Mouse (Mus musculus): ENCODE data around the gene Klk6.
A peak's percentile ranks its signal among the peaks of the same experiment; 100 is the strongest.

Klk6 gene

DNA sequence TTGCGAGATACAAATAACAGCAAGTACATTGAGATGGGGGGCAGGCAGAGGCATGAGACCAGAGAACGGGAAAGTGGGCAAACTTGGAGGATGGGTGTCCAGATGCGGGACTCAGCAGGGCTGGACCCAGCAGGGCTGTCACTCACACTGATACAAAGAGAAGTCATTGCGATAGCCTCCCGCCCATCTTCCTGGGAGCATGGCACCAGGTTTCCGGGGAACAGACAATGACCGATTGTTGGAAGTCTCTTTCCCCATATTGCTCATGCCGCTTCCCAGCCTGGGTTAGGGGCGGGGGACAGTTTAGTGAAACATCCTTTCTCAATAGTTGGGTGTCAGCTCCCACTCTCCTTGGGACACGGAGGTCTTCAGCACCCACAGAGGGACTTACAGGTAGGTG lies at the start of gene Klk6:
Klk6 (plus strand) TSS at position 301 of the 400 bp plus-strand sequence.
- H3K27me3 ChIP-seq (ENCODE audit: control insufficient read depth, insufficient read depth, low read length, poor library complexity, severe bottlenecking), result no peaks in the 10 kb centered on the region
- no peak for DNase-seq (ENCODE audit: low read depth, low spot score)
- no peaks in the 10 kb centered on the region for H3K36me3 ChIP-seq (ENCODE audit: control insufficient read depth, insufficient read depth, low read length, poor library complexity, severe bottlenecking)

GRCm38 (mm10) chr7:43774802-43775201 lies 49.5 kb upstream of the Klk6 start:
- Histone ChIP-seq H3K36me3 (ENCODE audit: control insufficient read depth, insufficient read depth, low read length, poor library complexity, severe bottlenecking) (no peaks in the 10 kb centered on the region), H3K27me3 (ENCODE audit: control insufficient read depth, insufficient read depth, low read length, poor library complexity, severe bottlenecking) (no peaks in the 10 kb centered on the region)
- no peak for DNase-seq (ENCODE audit: low read depth, low spot score)

- H3K27me3 ChIP-seq (ENCODE audit: control insufficient read depth, insufficient read depth, low read length, poor library complexity, severe bottlenecking), result no peaks in the 10 kb centered on the region
- DNase-seq (ENCODE audit: low read depth, low spot score), result no peak
- H3K36me3 ChIP-seq (ENCODE audit: control insufficient read depth, insufficient read depth, low read length, poor library complexity, severe bottlenecking), result no peaks in the 10 kb centered on the region
Observed at GRCm38 (mm10) chr7:43775311-43776057, 48.8 kb upstream of the Klk6 start.

DNA sequence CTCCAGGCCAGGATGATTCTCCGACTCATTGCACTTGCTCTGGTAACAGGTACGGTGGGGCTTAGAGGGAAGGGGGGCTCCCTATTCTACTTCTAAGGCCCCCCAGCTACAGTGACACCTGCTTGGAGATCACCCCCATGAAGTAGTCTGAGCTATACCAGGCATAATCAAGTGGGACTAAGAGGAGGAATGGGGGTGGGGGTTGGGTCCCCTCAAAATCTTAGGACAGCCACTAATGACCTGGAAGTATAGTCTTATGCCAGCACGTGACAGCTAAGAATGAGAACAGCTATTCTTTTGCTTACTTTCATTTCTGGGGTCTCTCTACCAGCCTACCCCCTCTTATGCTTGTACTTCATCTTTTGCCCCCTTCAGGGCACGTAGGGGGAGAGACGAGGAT lies 47.8 kb upstream of the Klk6 start:
- Histone ChIP-seq H3K27me3 (ENCODE audit: control insufficient read depth, insufficient read depth, low read length, poor library complexity, severe bottlenecking) (no peaks in the 10 kb centered on the region), H3K36me3 (ENCODE audit: control insufficient read depth, insufficient read depth, low read length, poor library complexity, severe bottlenecking) (no peaks in the 10 kb centered on the region)
- DNase-seq (ENCODE audit: low read depth, low spot score), result no peak

- no peak for DNase-seq (ENCODE audit: low read depth, low spot score)
- H3K36me3 ChIP-seq (ENCODE audit: control insufficient read depth, insufficient read depth, low read length, poor library complexity, severe bottlenecking), result no peaks in the 10 kb centered on the region
- no peaks in the 10 kb centered on the region for H3K27me3 ChIP-seq (ENCODE audit: control insufficient read depth, insufficient read depth, low read length, poor library complexity, severe bottlenecking)
Observed at GRCm38 (mm10) chr7:43777423-43777822, 46.9 kb upstream of the Klk6 start.

DNA sequence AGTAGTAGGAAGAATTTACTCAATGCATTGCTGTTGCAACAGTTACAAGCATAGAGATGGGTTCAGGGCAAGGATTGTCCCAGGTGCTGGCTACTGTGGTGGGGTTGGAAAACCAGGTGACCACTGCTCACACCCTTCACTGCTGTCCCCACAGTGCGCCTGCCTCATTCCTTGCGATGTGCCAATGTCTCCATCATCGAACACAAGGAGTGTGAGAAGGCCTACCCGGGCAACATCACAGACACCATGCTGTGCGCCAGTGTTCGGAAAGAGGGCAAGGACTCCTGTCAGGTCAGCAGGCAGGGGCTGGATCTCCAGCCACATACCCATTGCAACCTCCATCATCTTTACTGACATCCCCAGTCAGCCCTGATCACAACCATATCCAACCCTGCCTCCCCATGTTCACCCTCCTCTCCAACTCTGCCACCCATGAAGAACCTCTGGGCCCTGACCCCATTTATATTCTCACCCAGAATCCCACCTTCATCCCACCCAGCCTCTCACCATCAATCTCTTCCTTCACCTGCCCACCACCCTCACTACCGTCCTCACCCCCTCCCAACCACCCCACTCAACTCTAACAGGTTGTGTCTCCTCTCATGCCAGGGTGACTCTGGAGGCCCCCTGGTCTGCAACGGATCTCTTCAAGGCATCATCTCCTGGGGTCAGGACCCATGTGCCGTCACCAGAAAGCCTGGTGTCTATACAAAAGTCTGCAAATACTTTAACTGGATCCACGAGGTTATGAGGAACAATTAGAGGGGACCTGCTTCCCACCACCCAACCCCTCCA lies 45.9 kb upstream of the Klk6 start:
- DNase-seq (ENCODE audit: low read depth, low spot score), result no peak
- Histone ChIP-seq H3K36me3 (ENCODE audit: control insufficient read depth, insufficient read depth, low read length, poor library complexity, severe bottlenecking) (no peaks in the 10 kb centered on the region), H3K27me3 (ENCODE audit: control insufficient read depth, insufficient read depth, low read length, poor library complexity, severe bottlenecking) (no peaks in the 10 kb centered on the region)

DNA sequence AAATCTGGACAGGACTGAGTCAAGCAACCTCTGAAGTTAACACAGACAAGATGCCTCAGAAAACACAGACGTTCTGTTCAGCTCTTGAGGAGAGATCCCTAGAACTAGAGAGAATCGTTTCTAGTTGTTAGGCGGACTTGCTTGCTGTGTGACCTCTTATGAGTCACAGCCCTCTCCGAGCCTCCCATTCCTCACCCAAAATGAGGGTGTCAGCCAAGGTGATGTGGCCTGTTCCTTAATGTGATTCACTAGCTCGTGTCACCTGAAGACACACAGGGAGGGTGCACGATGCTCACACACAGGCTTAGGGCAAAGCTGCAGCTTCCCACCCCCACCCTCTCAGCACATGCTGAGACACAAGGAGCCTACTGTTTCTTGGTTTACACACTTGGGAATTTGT lies 44.1 kb upstream of the Klk6 start:
- Histone ChIP-seq H3K36me3 (ENCODE audit: control insufficient read depth, insufficient read depth, low read length, poor library complexity, severe bottlenecking) (no peaks in the 10 kb centered on the region), H3K27me3 (ENCODE audit: control insufficient read depth, insufficient read depth, low read length, poor library complexity, severe bottlenecking) (no peaks in the 10 kb centered on the region)
- DNase-seq (ENCODE audit: low read depth, low spot score), result no peak

DNA sequence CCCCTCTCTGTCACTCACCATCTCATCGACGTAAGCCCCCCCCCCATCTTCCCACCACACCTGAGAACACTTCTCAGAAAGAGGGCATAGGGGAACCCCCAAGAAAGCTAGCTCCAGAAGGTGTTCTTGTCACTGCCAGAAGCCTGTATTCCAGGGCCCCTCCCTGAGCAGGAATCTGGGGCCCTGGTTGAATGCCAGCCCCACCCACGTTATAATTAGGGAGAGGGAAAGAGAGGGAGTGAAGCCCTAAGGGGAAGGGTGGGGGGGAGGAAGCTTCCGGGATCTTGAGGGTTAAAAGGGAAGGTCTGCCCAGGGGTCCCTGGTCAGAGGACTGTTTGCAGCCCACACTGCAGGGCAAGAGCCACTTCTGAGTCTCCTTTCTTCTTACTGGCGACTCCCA lies 43.6 kb upstream of the Klk6 start, which contains the start of gene Klk10:
Klk10 (plus strand) TSS at position 290 of the 400 bp plus-strand sequence.
- Histone ChIP-seq H3K36me3 (ENCODE audit: control insufficient read depth, insufficient read depth, low read length, poor library complexity, severe bottlenecking) (no peaks in the 10 kb centered on the region), H3K27me3 (ENCODE audit: control insufficient read depth, insufficient read depth, low read length, poor library complexity, severe bottlenecking) (no peaks in the 10 kb centered on the region)
- no peak for DNase-seq (ENCODE audit: low read depth, low spot score)

GRCm38 (mm10) chr7:43781541-43781940 lies 42.8 kb upstream of the Klk6 start:
- DNase-seq (ENCODE audit: low read depth, low spot score), result no peak
- Histone ChIP-seq H3K36me3 (ENCODE audit: control insufficient read depth, insufficient read depth, low read length, poor library complexity, severe bottlenecking) (no peaks in the 10 kb centered on the region), H3K27me3 (ENCODE audit: control insufficient read depth, insufficient read depth, low read length, poor library complexity, severe bottlenecking) (no peaks in the 10 kb centered on the region)

GRCm38 (mm10) chr7:43782275-43783265 lies 41.7 kb upstream of the Klk6 start:
- no peaks in the 10 kb centered on the region for H3K27me3 ChIP-seq (ENCODE audit: control insufficient read depth, insufficient read depth, low read length, poor library complexity, severe bottlenecking)
- peak; percentile 48 for DNase-seq (ENCODE audit: low read depth, low spot score)
- H3K36me3 ChIP-seq (ENCODE audit: control insufficient read depth, insufficient read depth, low read length, poor library complexity, severe bottlenecking), result no peaks in the 10 kb centered on the region

DNA sequence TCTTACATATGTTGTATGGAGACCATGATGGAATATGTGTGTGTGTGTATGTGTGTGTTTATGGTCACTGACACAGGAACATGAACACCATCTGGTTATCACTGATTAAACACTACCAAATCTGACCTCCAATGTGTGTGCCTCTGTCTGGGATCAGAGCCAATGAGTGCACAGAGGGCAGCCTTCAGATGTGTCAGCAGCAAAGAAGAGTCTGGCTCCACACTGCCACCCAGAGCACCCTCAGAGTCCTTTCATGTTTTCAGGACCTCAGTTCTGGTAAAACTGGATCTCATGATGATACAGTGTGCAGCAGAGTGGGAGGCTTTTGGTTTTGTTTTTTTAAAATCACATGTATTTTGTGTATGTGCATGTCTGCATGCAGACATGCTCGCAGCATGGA lies 39.0 kb upstream of the Klk6 start:
- Histone ChIP-seq H3K27me3 (ENCODE audit: control insufficient read depth, insufficient read depth, low read length, poor library complexity, severe bottlenecking) (no peaks in the 10 kb centered on the region), H3K36me3 (ENCODE audit: control insufficient read depth, insufficient read depth, low read length, poor library complexity, severe bottlenecking) (no peaks in the 10 kb centered on the region)
- no peak for DNase-seq (ENCODE audit: low read depth, low spot score)

DNA sequence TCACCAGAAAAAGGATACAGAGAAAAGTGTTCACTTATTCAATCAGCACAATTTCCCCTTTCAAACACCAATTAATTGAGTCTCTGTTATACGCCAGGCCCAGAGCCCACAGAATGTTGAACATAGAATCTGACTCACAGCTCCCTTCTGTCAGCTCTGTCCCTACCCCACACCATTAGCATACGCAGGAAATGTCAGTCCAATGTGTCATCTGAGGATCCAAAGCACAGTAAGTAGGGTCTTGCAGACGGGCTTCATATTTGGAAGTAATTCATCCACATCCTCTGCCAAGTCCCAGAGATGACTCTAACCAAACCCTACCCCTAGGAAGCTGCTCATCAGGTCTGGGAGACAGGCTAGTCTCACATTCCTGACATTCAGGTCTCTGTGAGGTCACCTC lies 36.2 kb upstream of the Klk6 start:
- Histone ChIP-seq H3K27me3 (ENCODE audit: control insufficient read depth, insufficient read depth, low read length, poor library complexity, severe bottlenecking) (no peaks in the 10 kb centered on the region), H3K36me3 (ENCODE audit: control insufficient read depth, insufficient read depth, low read length, poor library complexity, severe bottlenecking) (no peaks in the 10 kb centered on the region)
- DNase-seq (ENCODE audit: low read depth, low spot score), result no peak

GRCm38 (mm10) chr7:43789295-43789694 lies 35.0 kb upstream of the Klk6 start:
- no peak for DNase-seq (ENCODE audit: low read depth, low spot score)
- H3K36me3 ChIP-seq (ENCODE audit: control insufficient read depth, insufficient read depth, low read length, poor library complexity, severe bottlenecking), result no peaks in the 10 kb centered on the region
- H3K27me3 ChIP-seq (ENCODE audit: control insufficient read depth, insufficient read depth, low read length, poor library complexity, severe bottlenecking), result no peaks in the 10 kb centered on the region

DNA sequence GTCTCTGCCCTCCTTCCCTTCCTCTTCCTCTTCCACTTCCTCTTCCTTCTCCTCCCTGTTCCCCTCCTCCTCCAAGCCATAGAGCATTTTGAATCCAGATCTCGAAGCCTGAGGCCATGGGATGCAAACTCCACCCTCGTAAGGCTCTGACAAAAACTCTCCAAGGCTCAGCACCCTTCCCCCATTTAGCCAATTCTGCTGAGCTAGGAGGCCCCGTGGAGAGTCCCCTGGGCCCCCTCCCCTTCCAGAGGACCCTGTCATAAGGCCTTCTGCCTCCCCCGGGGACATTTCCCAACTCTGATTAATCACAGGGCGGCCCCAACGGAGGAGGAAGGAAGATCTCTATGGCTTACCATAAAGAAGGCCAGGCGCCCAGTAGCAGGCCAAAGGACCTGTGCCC lies 32.7 kb upstream of the Klk6 start, which contains the start of gene Klk9:
Klk9 (plus strand) TSS at position 301 of the 400 bp plus-strand sequence.
- no peak for DNase-seq (ENCODE audit: low read depth, low spot score)
- Histone ChIP-seq H3K27me3 (ENCODE audit: control insufficient read depth, insufficient read depth, low read length, poor library complexity, severe bottlenecking) (no peaks in the 10 kb centered on the region), H3K36me3 (ENCODE audit: control insufficient read depth, insufficient read depth, low read length, poor library complexity, severe bottlenecking) (no peaks in the 10 kb centered on the region)
